In the genomic region with DNA sequence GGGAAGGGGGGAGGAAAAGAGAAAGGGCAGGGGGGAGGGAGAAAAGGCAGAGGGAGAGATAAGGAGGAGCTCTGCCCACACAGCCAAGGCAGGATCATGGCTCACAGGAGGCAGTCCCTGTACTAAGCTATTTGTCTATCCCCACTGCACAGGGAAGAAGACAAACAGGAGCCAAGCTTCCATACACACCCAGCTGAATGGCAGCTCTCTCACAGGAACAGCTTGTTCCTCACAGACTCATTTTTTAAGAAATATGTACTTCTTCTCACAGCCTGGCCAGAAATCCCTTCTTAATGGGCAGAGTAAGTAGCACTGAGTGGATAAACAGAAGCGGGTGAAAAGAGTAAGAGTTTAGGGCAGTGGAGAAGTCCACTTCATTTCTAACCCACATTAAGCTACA, we compare ENCODE assay signal across 11 mouse cellular contexts. TPM values are rescaled to one million over a fixed set of nuclear protein-coding genes. Genes with fewer than 3 reads are reported as not detected.
DNase-seq lines count a peak whose midpoint lies in the region; ATAC-seq and TF ChIP-seq lines count a peak whose summit lies in the region.
"Had no signal": no experiment of that assay in that cellular context is flagged by ENCODE, and none has a peak within 500 bp of the region (broad histone marks: within the 10 kb centered on the region; RNA-seq: fewer than 3 reads in every experiment).

No protein-coding gene starts in this region.

- no peak overlapping the region for H3K27ac ChIP-seq in heart, embryonic 12.5 days (ENCODE audit: poor library complexity, severe bottlenecking)
- H3K27ac ChIP-seq in forebrain, embryonic 16.5 days (ENCODE audit: low read length), result peak overlapping the region; percentile 69
- H3K27ac ChIP-seq in hindbrain, embryonic 13.5 days, result no peak overlapping the region
- H3K27ac ChIP-seq in hindbrain, embryonic 11.5 days (ENCODE audit: low read depth, low read length), result no peak overlapping the region
- H3K27ac ChIP-seq: heart, embryonic 15.5 days; midbrain, embryonic 13.5 days had no signal

- no peak for TF ChIP-seq CTCF in lung, adult 2 months (IDR thresholded peaks at IDR 0.05; ENCODE audit: insufficient read depth, low read length)

- WGBS in heart, embryonic 12.5 days, result 82% methylated on average over 1 of the region's 1 CpGs
- 47% methylated on average over 1 of the region's 1 CpGs for WGBS in lung, adult 2 months
- WGBS in forebrain, embryonic 16.5 days, result 72% methylated on average over 1 of the region's 1 CpGs
- 88% methylated on average over 1 of the region's 1 CpGs for WGBS in hindbrain, embryonic 13.5 days
- WGBS in hindbrain, embryonic 11.5 days, result 93% methylated on average over 1 of the region's 1 CpGs

- H3K4me3 ChIP-seq in heart, embryonic 12.5 days, result no peak overlapping the region
- no peak overlapping the region for H3K4me3 ChIP-seq in lung, adult 2 months (replicated peaks; ENCODE audit: extremely low read depth, low read depth, low read length)
- no peak overlapping the region for H3K4me3 ChIP-seq in forebrain, embryonic 16.5 days (replicated peaks; ENCODE audit: low read length)
- no peak overlapping the region for H3K4me3 ChIP-seq in hindbrain, embryonic 13.5 days
- H3K4me3 ChIP-seq in hindbrain, embryonic 11.5 days (ENCODE audit: low read depth, low read length), result no peak overlapping the region
- H3K4me3 ChIP-seq: erythroblast, embryonic 14.5 days; heart, embryonic 15.5 days; midbrain, embryonic 13.5 days had no signal

- TF ChIP-seq POLR2A in lung, adult 2 months (IDR thresholded peaks at IDR 0.05; ENCODE audit: borderline replicate concordance, extremely low read depth, low read depth, low read length), result no peak

- no peaks in the 10 kb centered on the region for H3K9me3 ChIP-seq in heart, embryonic 12.5 days (replicated peaks)
- no peaks in the 10 kb centered on the region for H3K9me3 ChIP-seq in forebrain, embryonic 16.5 days (ENCODE audit: control insufficient read depth, low read length)
- H3K9me3 ChIP-seq in hindbrain, embryonic 13.5 days, result no peaks in the 10 kb centered on the region
- no peaks in the 10 kb centered on the region for H3K9me3 ChIP-seq in hindbrain, embryonic 11.5 days (ENCODE audit: control insufficient read depth, low read length)
- H3K9me3 ChIP-seq: heart, embryonic 15.5 days; midbrain, embryonic 13.5 days had no signal

- H3K4me2 ChIP-seq in heart, embryonic 12.5 days, result no peak overlapping the region
- no peak overlapping the region for H3K4me2 ChIP-seq in forebrain, embryonic 16.5 days (ENCODE audit: low read length)
- no peak overlapping the region for H3K4me2 ChIP-seq in hindbrain, embryonic 13.5 days
- no peak overlapping the region for H3K4me2 ChIP-seq in hindbrain, embryonic 11.5 days (replicated peaks; ENCODE audit: low read depth, low read length)
- H3K4me2 ChIP-seq: heart, embryonic 15.5 days; midbrain, embryonic 13.5 days had no signal

- peak; percentile 33 to 53 for DNase-seq in heart, adult 9 months (ENCODE audit: low spot score in 2 of 2)
- peak; percentile 33 to 60 for DNase-seq in lung, adult 18-20 months
- no peak for DNase-seq in lung, adult 2 months
- peak; percentile 69 for DNase-seq in lung, postnatal 25 days (ENCODE audit: low spot score)
- DNase-seq in hindbrain, embryonic 11.5 days (ENCODE audit: low spot score), result no peak

- peaks cover 22% of the 10 kb centered on the region for H3K36me3 ChIP-seq in heart, embryonic 12.5 days
- no peaks in the 10 kb centered on the region for H3K36me3 ChIP-seq in forebrain, embryonic 16.5 days (ENCODE audit: control insufficient read depth, insufficient read depth)
- peaks cover 12% of the 10 kb centered on the region for H3K36me3 ChIP-seq in hindbrain, embryonic 13.5 days
- peaks cover 2% of the 10 kb centered on the region; the same call in 1 of the 2 replicates for H3K36me3 ChIP-seq in hindbrain, embryonic 11.5 days (ENCODE audit: control insufficient read depth, insufficient read depth, low read length)

- no peak overlapping the region for H3K9ac ChIP-seq in heart, embryonic 12.5 days
- no peak overlapping the region for H3K9ac ChIP-seq in forebrain, embryonic 16.5 days (replicated peaks; ENCODE audit: low read depth, low read length)
- H3K9ac ChIP-seq in hindbrain, embryonic 13.5 days, result no peak overlapping the region
- H3K9ac ChIP-seq in hindbrain, embryonic 11.5 days (ENCODE audit: low read depth, low read length), result no peak overlapping the region
- H3K9ac ChIP-seq: heart, embryonic 15.5 days; midbrain, embryonic 13.5 days had no signal

- H3K27me3 ChIP-seq in heart, embryonic 12.5 days (replicated peaks), result no peaks in the 10 kb centered on the region
- H3K27me3 ChIP-seq in forebrain, embryonic 16.5 days (replicated peaks; ENCODE audit: control insufficient read depth, insufficient read depth, low read length), result no peaks in the 10 kb centered on the region
- no peaks in the 10 kb centered on the region for H3K27me3 ChIP-seq in hindbrain, embryonic 13.5 days
- H3K27me3 ChIP-seq in hindbrain, embryonic 11.5 days (ENCODE audit: control insufficient read depth, insufficient read depth, low read length), result no peaks in the 10 kb centered on the region
- H3K27me3 ChIP-seq: heart, embryonic 15.5 days; midbrain, embryonic 13.5 days had no signal

- H3K4me1 ChIP-seq in heart, embryonic 12.5 days (replicated peaks), result 0 out of 2 replicates have a peak, but pooled peaks cover 2% of the 10 kb centered on the region
- H3K4me1 ChIP-seq in lung, adult 2 months (ENCODE audit: control insufficient read depth, insufficient read depth, low read length), result no peaks in the 10 kb centered on the region
- H3K4me1 ChIP-seq in forebrain, embryonic 16.5 days (replicated peaks; ENCODE audit: control insufficient read depth, insufficient read depth, low read length), result peaks cover 6% of the 10 kb centered on the region; the same call in 1 of the 2 replicates
- 0 out of 2 replicates have a peak, but pooled peaks cover 5% of the 10 kb centered on the region for H3K4me1 ChIP-seq in hindbrain, embryonic 13.5 days (replicated peaks)
- H3K4me1 ChIP-seq in hindbrain, embryonic 11.5 days (replicated peaks; ENCODE audit: control insufficient read depth, insufficient read depth, low read length), result no peaks in the 10 kb centered on the region
- H3K4me1 ChIP-seq: heart, embryonic 15.5 days had no signal

- ATAC-seq in heart, embryonic 12.5 days (ENCODE audit: insufficient number of reproducible peaks, low FRiP score), result no peak
- peak; percentile 71 for ATAC-seq in forebrain, embryonic 16.5 days
- ATAC-seq in hindbrain, embryonic 13.5 days (ENCODE audit: low FRiP score), result no peak
- no peak for ATAC-seq in hindbrain, embryonic 11.5 days (ENCODE audit: low FRiP score)
- ATAC-seq: midbrain, embryonic 13.5 days had no signal

RNA-seq across cellular contexts. Expression of a gene that starts 23.9 kb away (rescaled TPM):
- polyA plus RNA-seq in heart, embryonic 12.5 days (2016; fragmentation: Nextera tagmentation; extraction: Ambion mirVana), result 20.9 and 22.3 TPM in 2 replicates
- 2.3 and 4.0 TPM in 2 replicates for polyA plus RNA-seq in lung, adult 2 months (2012; rRNA removed)
- polyA plus RNA-seq in forebrain, embryonic 16.5 days (2015; fragmentation: Nextera tagmentation; extraction: Ambion mirVana), result 33.5 and 36.9 TPM in 2 replicates
- polyA plus RNA-seq in hindbrain, embryonic 13.5 days (2015; fragmentation: Nextera tagmentation; extraction: Ambion mirVana), result 24.2 and 26.1 TPM in 2 replicates
- 44.1 and 48.5 TPM in 2 replicates for polyA plus RNA-seq in hindbrain, embryonic 11.5 days (2014; fragmentation: Nextera tagmentation; extraction: Ambion mirVana)

Comparison
In these comparisons a context has a peak if more than half of its experiments do, and no peak if none do; other contexts are left out.
1. DNase-seq: peak in heart, adult 9 months (2 of 2), lung, adult 18-20 months (2 of 2) and lung, postnatal 25 days (single experiment); none in lung, adult 2 months (single experiment) and hindbrain, embryonic 11.5 days (single experiment).